Mouse (Mus musculus) adrenal gland, postnatal 4 days (tissue): ENCODE data around the gene Gm21870. TPM values are rescaled to one million over a fixed set of nuclear protein-coding genes. Genes with fewer than 3 reads are reported as not detected.
"Not testable (repeated sequence)": the region's sequence is repeated elsewhere in the genome, so short reads cannot be mapped to it uniquely, and the experiment has no call there.

ENCODE experiments used
- DNase-seq, 2 experiments: peaks; one replicate each; pipeline ENCODE4 v3.0.0; 2021 to 2022; ENCODE audit warnings: low spot score in 2 of 2, mixed read lengths in 2 of 2
- long read RNA-seq, 2 experiments: library from polyadenylated mRNA; stranded (forward); transcript quantifications; one replicate each; pipeline ENCODE4 v2.0.0; 2021
- total RNA-seq, 2 experiments: library from RNA; stranded (reverse); gene quantifications; 2 replicates each; pipeline ENCODE4 v1.2.3; 2021

Gene Gm21870
- total RNA-seq = not detected
- long read RNA-seq, experiment 1 = 0 reads
- long read RNA-seq, experiment 2 = 0 reads

DNA sequence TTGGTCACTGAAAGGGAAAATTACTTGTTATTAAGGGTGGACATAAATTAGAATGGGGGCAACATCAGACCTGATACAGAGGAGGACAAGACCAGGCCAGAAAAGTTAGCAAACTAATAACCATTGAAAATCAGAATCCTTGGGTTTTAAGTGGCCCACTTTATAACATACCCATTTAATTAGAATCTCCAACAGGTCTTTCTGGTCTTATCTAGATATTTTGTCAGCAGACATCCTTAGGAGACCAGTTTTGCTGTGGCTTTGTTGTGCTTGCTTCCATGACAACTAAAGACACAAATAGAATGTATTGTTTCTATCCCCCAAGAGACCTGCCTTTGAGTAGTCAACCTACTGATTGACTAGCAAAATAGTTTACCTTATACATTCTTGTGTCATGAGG is at the start of gene Gm21870:
Gene Gm21870, minus strand, starts transcription at position 101 of the 400 bp plus-strand sequence.
- DNase-seq = not testable (repeated sequence)

DNA sequence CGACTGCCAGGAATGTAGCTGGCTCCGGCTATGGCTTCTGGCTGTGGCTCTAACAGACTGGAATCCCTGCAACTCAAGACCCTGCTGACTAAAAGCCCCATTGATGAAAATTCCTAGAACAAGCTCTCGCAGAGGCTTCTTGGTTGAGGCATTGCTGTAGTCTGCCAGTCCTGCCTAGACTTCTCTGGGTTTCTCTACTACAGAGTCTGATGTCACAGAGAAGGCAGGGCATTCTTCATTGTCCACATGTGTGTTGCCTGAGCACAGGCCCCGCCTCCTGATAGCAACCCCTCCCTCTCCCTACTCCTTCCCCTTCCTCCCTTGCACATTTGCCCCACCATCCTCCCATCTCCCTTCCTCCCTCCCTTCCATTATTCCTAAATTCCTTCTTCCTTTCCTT is 30.2 kb downstream of the Gm21870 start, which contains the start of gene Btbd35f6:
Gene Btbd35f6, minus strand, starts transcription at position 101 of the 400 bp plus-strand sequence.
- not testable (repeated sequence) for DNase-seq

Other genes with a start within 250 kb of the Gm21870 start
- gene Btbd35f6, start 30.3 kb downstream of the Gm21870 start, total RNA-seq = not detected
- not detected for gene Btbd35f9, start 174.7 kb upstream of the Gm21870 start, total RNA-seq